Mouse (Mus musculus) cerebellum, adult 9-11 months (tissue): Measurements from ENCODE around the gene Diras2.
"Not testable (repeated sequence)": the region's sequence is repeated elsewhere in the genome, so short reads cannot be mapped to it uniquely, and the experiment has no call there.

ENCODE experiments used
- DNase-seq: peaks from one replicate; pipeline ENCODE4 v3.0.0; 2022

The Diras2 gene

DNA sequence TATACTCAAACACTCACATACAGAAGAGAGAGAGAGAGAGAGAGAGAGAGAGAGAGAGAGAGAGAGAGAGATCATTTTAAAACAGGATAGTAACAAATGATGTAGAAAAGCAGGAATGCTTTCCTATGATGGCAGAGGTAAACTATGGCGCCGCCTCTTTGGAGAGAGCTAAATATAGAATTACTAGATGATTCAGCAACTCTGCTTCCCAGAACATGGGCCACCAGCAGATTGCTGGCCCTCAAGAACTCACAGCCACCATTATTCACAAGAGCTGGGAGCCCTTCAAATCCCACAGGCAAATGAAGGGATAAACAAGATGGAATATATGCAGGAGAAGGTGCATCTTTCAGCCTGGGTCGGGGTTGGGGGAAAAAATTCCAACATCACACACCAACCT lies 15.0 kb downstream of the Diras2 start:
- peak; percentile 43 for DNase-seq

GRCm38 (mm10) chr13:52513554-52513953 lies 17.5 kb downstream of the Diras2 start:
- peak; percentile 88 for DNase-seq

DNA sequence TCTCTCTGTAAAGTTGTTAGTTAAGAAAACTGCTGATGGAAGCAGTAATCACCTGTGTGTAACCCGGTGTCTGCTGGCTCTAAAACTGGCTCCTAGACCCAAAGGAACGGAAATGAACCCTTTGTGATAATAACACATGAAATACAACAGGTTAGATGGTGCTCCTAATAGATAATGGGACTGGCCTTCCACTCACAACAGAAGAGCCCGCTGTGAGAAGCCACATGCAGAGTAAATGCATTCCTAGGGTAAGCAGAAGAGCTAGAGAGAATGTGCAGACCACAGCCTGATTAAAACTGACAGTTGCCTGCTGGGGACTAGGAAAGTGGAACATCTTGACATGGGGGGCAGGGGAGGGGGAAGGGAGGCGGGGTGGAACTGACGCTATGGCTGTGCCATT lies 18.7 kb downstream of the Diras2 start:
- DNase-seq: peak; percentile 94

- DNase-seq: peak; percentile 90
Measured at GRCm38 (mm10) chr13:52510172-52510880, 20.8 kb downstream of the Diras2 start.

- no peak for DNase-seq
Measured at GRCm38 (mm10) chr13:52507460-52508293, 23.4 kb downstream of the Diras2 start.

DNA sequence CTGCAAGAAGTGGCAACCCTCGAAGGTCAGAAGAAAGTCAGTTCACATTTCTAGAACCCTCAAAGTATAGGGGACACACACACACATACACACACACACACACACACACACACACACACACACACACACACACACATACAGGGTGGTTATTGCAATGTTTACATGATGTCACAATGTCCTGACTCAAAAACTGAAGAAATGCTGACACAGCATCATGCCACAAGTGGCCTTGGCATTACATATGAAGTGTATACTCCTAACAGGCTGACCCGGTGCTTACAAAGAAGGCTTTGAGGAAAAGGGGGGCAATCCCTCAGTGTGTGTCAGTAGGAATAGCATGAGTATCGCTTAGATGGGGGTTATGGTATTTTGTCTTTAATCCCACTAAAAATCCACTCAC lies 24.3 kb downstream of the Diras2 start:
- DNase-seq: not testable (repeated sequence)

- DNase-seq: not testable (repeated sequence)
Measured at GRCm38 (mm10) chr13:52505683-52506285, 25.3 kb downstream of the Diras2 start.

DNA sequence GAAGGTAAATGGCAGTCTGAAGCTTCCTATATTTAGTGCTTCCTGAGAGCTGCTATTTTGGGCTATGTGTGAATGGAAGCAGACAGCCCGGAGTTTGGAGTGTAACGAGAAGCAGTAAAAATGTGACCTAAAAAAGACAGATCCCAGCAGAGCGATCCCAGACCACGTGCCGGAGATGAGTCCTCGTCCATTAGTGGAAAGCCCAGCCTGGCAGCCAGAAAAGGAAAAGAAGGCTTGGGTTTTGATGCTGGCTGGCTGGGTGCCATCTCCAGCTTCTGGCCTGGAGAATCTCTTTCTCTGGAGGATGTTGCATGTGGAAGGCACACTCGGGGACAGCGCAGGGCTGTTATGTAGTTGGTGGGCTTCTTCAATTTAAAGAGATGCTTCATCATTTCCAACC lies 29.4 kb downstream of the Diras2 start:
- peak; percentile 90 for DNase-seq

GRCm38 (mm10) chr13:52497029-52497550 lies 34.0 kb downstream of the Diras2 start:
- DNase-seq: no peak

DNA sequence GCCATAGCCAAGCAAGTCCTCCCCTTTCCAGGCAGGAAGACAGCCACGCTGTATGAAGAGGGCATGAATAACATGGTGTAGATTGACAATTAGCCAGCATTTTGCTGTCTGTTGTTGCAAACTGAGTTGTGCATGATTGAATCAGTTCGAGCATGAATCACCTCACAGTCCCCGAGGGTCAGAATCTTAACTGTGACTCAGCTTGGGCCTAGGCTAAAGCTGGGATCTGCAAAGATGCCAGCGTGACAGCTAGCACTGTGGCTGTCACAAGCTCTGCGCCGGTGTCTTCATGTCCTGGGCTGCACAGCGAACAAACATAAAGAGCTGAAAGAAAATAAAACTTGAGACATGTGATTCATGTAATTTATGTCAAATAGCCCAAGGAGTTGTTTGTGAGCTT lies 42.3 kb downstream of the Diras2 start:
- no peak for DNase-seq

- DNase-seq: no peak
Measured at GRCm38 (mm10) chr13:52484064-52484463, 47.0 kb downstream of the Diras2 start.

DNA sequence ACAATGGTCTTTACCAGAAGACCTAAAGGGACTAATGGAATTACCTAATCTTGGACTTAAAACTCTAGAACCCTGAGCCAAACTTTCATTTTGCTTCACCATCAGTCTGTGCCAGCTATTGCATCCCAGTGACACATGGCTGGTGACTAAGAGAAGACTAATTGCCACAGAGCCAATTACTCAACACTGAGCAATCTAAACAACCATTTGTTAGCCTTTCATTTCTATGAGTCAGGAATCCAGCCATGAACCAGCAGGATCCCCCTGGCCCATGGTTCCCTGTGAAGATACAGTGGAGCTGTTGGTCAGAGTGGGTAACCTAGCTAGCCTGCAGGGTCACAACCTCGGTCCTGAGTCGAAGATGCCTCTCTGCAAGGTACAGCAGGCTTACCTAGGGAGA lies 49.3 kb downstream of the Diras2 start:
- peak; percentile 74 for DNase-seq

DNA sequence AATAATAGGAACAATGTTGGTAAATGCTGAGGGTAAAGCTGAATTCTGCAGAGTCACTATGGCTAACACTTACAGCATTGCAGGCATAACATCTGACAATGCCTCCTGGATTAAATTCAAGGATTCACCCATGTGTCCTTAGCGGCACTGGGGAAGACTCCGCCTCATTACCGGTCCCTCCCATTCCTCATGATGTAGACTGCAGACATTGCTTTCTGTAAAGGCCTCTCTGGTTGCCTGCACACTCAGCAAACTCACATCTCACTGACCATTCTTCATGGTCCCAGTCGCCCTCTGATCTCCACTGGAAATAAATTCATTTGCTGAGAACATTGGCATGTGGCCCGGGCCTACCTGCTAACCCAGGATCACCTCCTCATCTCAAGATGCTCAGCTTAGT lies 51.9 kb downstream of the Diras2 start:
- no peak for DNase-seq

DNA sequence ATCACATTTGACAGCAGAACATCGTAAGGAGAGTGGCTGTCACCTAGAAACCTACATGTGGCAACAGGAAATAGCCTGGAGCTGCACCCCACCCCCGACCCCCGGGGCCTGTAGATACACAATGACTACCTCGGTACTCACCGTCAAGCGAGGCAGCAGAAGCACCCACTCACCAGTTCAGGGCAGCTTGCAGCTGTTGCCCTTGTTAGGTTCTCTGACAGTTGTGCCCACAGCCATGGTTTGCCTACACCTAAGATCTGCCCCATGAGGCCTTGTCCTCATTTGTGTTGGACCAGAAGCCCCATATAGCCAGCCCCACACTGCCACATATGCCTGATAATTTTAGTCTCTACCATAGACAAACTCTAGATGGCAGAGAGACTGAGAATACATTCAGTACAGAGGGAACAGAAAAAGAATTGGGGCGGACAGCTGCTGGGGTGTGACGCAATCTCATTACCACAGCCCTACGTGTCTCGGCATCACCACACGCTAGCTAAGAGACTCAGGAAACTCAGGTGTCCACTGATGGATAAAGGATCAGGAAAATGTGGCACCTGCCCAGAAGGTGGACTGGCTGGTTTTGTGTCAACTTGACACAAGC lies 54.0 kb downstream of the Diras2 start:
- no peak for DNase-seq

- no peak for DNase-seq
Measured at GRCm38 (mm10) chr13:52476222-52476621, 54.9 kb downstream of the Diras2 start.

- no peak for DNase-seq
Measured at GRCm38 (mm10) chr13:52475264-52475663, 55.8 kb downstream of the Diras2 start.

DNA sequence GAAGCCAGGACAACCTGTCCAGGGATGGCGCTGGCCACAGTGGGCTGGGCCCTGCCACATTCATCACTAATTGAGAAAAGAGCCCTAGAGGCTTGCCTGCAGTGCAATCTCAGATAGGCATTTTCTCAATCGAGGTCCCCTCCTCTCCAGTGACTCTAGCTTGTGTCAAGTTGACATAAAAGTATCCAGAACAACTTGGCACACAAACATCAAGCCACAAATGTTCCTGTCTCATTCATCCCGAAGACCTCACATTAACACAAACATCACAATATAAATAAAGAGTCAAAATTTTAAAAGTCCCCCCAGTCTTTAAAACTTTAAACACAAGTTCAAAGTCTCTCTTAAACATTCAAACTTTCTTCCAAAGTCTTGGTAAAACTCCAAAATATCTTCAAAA lies 56.3 kb downstream of the Diras2 start:
- DNase-seq: no peak

GRCm38 (mm10) chr13:52469795-52470690 lies 61.0 kb downstream of the Diras2 start:
- DNase-seq: peak; percentile 94

DNA sequence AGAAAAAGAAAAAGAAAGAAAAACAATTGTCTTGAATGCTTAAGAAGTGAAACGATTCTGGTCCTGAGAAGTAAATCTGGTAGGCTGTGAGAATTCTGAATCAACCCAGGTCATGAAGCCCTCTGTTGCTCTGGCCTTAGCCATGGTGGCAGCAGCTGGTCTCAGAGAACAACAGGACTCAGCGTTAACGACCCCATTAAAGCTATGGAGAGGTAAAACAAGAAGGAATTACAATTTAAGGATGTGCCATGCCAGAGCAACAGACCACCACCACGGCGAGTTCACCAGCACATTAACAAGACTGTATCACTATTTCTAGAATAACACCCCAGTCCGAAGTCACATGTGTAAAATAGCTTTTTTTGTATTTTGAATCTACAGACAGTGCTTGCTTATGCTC lies 65.9 kb downstream of the Diras2 start:
- no peak for DNase-seq

- peak; percentile 66 for DNase-seq
Measured at GRCm38 (mm10) chr13:52459982-52460381, 71.1 kb downstream of the Diras2 start.

- peak; percentile 98 for DNase-seq
Measured at GRCm38 (mm10) chr13:52457889-52458324, 73.2 kb downstream of the Diras2 start.
